ENCODE assay signal across 8 mouse cellular contexts in genomic region chr3:51225226-51225750, GRCm38 (mm10). TPM values are rescaled to one million over a fixed set of nuclear protein-coding genes. Genes with fewer than 3 reads are reported as not detected.
DNase-seq lines count a peak whose midpoint lies in the region; ATAC-seq and TF ChIP-seq lines count a peak whose summit lies in the region.

No protein-coding gene starts in this region.

- ATAC-seq in liver, embryonic 13.5 days (ENCODE audit: low read depth), result peak; percentile 1; the same call in 1 of the 2 replicates
- ATAC-seq in stomach, postnatal 0 days (ENCODE audit: low FRiP score, low TSS enrichment), result no peak

- WGBS in thymus, adult 2 months, result 4% methylated on average over 39 of the region's 39 CpGs
- WGBS in liver, embryonic 13.5 days (ENCODE audit: insufficient replicate concordance), result 1% methylated on average over 39 of the region's 39 CpGs
- WGBS in stomach, postnatal 0 days, result 1% methylated on average over 37 of the region's 39 CpGs

- H3K36me3 ChIP-seq in thymus, adult 2 months (ENCODE audit: control insufficient read depth, insufficient read depth, low read length), result no peaks in the 10 kb centered on the region
- peaks cover 8% of the 10 kb centered on the region; the same call in 1 of the 2 replicates for H3K36me3 ChIP-seq in liver, embryonic 13.5 days
- H3K36me3 ChIP-seq in stomach, postnatal 0 days (ENCODE audit: control insufficient read depth, insufficient read depth, low read length), result no peaks in the 10 kb centered on the region

- TF ChIP-seq CTCF in thymus, adult 2 months (IDR thresholded peaks at IDR 0.05; ENCODE audit: borderline replicate concordance, control insufficient read depth, extremely low read depth, insufficient read depth, low read length, poor library complexity), result no peak
- no peak for TF ChIP-seq CTCF in stomach, postnatal 0 days (IDR thresholded peaks at IDR 0.05; ENCODE audit: low read depth)

- no peak for TF ChIP-seq EP300 in stomach, postnatal 0 days (optimal IDR thresholded peaks at IDR 0.05)

- peak overlapping the region; percentile 100 for H3K9ac ChIP-seq in liver, embryonic 13.5 days
- peak overlapping the region; percentile 91 for H3K9ac ChIP-seq in stomach, postnatal 0 days (ENCODE audit: low read length)

- no peak overlapping the region for H3K27ac ChIP-seq in thymus, adult 2 months (ENCODE audit: control insufficient read depth, insufficient read depth, low read length)
- H3K27ac ChIP-seq in liver, embryonic 13.5 days, result peak overlapping the region; percentile 97
- H3K27ac ChIP-seq in stomach, postnatal 0 days (replicated peaks), result peak overlapping the region; percentile 97

- H3K4me3 ChIP-seq in thymus, adult 2 months (ENCODE audit: control insufficient read depth, insufficient read depth, low read length), result peak overlapping the region; percentile 65
- peak overlapping the region; percentile 98 for H3K4me3 ChIP-seq in liver, embryonic 13.5 days (replicated peaks)
- peak overlapping the region; percentile 82 for H3K4me3 ChIP-seq in stomach, postnatal 0 days (ENCODE audit: low read depth, low read length)

- peak overlapping the region; percentile 92 for H3K4me2 ChIP-seq in liver, embryonic 13.5 days
- H3K4me2 ChIP-seq in stomach, postnatal 0 days (replicated peaks; ENCODE audit: low read depth), result peak overlapping the region; percentile 95

- H3K27me3 ChIP-seq in thymus, adult 2 months (ENCODE audit: control insufficient read depth, insufficient read depth, low read length), result no peaks in the 10 kb centered on the region
- H3K27me3 ChIP-seq in liver, embryonic 13.5 days, result 0 out of 2 replicates have a peak, but pooled peaks cover 4% of the 10 kb centered on the region
- H3K27me3 ChIP-seq in stomach, postnatal 0 days (ENCODE audit: control insufficient read depth, insufficient read depth, low read length), result no peaks in the 10 kb centered on the region

- H3K9me3 ChIP-seq in liver, embryonic 13.5 days (replicated peaks), result no peaks in the 10 kb centered on the region
- no peaks in the 10 kb centered on the region for H3K9me3 ChIP-seq in stomach, postnatal 0 days (ENCODE audit: control insufficient read depth, low read length)

- TF ChIP-seq POLR2A in thymus, adult 2 months (IDR thresholded peaks at IDR 0.05; ENCODE audit: control insufficient read depth, extremely low read depth, insufficient read depth, low read length, poor library complexity), result no peak

- DNase-seq in embryo, embryonic 10.5 days (ENCODE audit: low spot score), result peak; percentile 46
- DNase-seq in embryo, embryonic 9.5 days (ENCODE audit: extremely low spot score), result no peak
- DNase-seq in thymus, adult 2 months, result no peak
- DNase-seq in thymus, adult 18-20 months, result no peak
- no peak for DNase-seq in liver, embryonic 13.5 days
- no peak for DNase-seq in stomach, postnatal 0 days (ENCODE audit: low spot score)
- no peak for DNase-seq in cerebellum, postnatal 4 days (ENCODE audit: low spot score in 2 of 2)
- DNase-seq in right cerebral cortex, postnatal 4 days, result no peak

- H3K4me1 ChIP-seq in thymus, adult 2 months (replicated peaks; ENCODE audit: control insufficient read depth, insufficient read depth, low read length), result peaks cover 26% of the 10 kb centered on the region
- peaks cover 60% of the 10 kb centered on the region for H3K4me1 ChIP-seq in liver, embryonic 13.5 days (replicated peaks)
- no peaks in the 10 kb centered on the region for H3K4me1 ChIP-seq in stomach, postnatal 0 days (replicated peaks; ENCODE audit: control insufficient read depth, insufficient read depth)

RNA-seq across cellular contexts. Expression of gene Noct, which starts 1.0 kb away (rescaled TPM):
- 30.8 and 35.8 TPM in 2 replicates for polyA plus RNA-seq in thymus, adult 2 months (2012; rRNA removed)
- polyA plus RNA-seq in liver, embryonic 13.5 days (2015; fragmentation: Nextera tagmentation; extraction: Ambion mirVana), result 20.5 and 23.1 TPM in 2 replicates
- 7.5 and 9.2 TPM in 2 replicates for polyA plus RNA-seq in stomach, postnatal 0 days (2015; fragmentation: Nextera tagmentation; extraction: Ambion mirVana)
